Mouse (Mus musculus) liver, embryonic 12.5 days (tissue): ENCODE data around the gene 3110018I06Rik. TPM values are rescaled to one million over a fixed set of nuclear protein-coding genes. Genes with fewer than 3 reads are reported as not detected.

Experiments
- ATAC-seq: fragments of 200-750 bp; cut with Nextera tagmentation; 2 replicates; pipeline ENCODE4 v1.8.0; 2017; ENCODE audit warnings: moderate number of reproducible peaks, mild to moderate bottlenecking, moderate library complexity
- H3K27ac ChIP-seq: fragments of 300-500 bp; sonication (generic); 2 replicates; pipeline ENCODE4 v1.5.1; 2016; ENCODE audit warnings: mild to moderate bottlenecking
- H3K27me3 ChIP-seq: fragments of 300-500 bp; sonication (generic); replicated peaks from 2 replicates; pipeline ENCODE4 v1.6.1; 2016; ENCODE audit warnings: mild to moderate bottlenecking, moderate library complexity
- H3K36me3 ChIP-seq: fragments of 300-500 bp; sonication (generic); 2 replicates; pipeline ENCODE4 v1.6.1; 2016; ENCODE audit warnings: mild to moderate bottlenecking, moderate library complexity
- H3K4me1 ChIP-seq: fragments of 300-500 bp; sonication (generic); 2 replicates; pipeline ENCODE4 v1.6.1; 2016
- H3K4me2 ChIP-seq: fragments of 300-500 bp; sonication (generic); 2 replicates; pipeline ENCODE4 v1.6.1; 2016; ENCODE audit warnings: mild to moderate bottlenecking, moderate library complexity
- H3K4me3 ChIP-seq: fragments of 300-500 bp; sonication (generic); 2 replicates; pipeline ENCODE4 v1.5.1; 2016; ENCODE audit warnings: mild to moderate bottlenecking, moderate library complexity
- H3K9ac ChIP-seq: fragments of 300-500 bp; sonication (generic); 2 replicates; pipeline ENCODE4 v1.6.1; 2016; ENCODE audit warnings: mild to moderate bottlenecking, moderate library complexity
- H3K9me3 ChIP-seq: fragments of 300-500 bp; sonication (generic); replicated peaks from 2 replicates; pipeline ENCODE4 v1.6.1; 2016; ENCODE audit warnings: mild to moderate bottlenecking, moderate library complexity
- WGBS: fragments of 180-500 bp; shearing (Covaris S2); methylation state at CpG from one replicate; pipeline ENCODE4 v1.1.7; 2016; ENCODE audit not compliant: insufficient replicate concordance; 5-methylcytosine and 5-hydroxymethylcytosine counted together
- polyA plus RNA-seq: library from polyadenylated mRNA; unstranded; fragments of >200 nt; fragmentation: Nextera tagmentation; extraction: Ambion mirVana; gene quantifications from 2 replicates; pipeline ENCODE4 v1.2.1, GENCODE M21; 2016

3110018I06Rik gene
- polyA plus RNA-seq, 1 experiment from 2014 or later = not detected

DNA sequence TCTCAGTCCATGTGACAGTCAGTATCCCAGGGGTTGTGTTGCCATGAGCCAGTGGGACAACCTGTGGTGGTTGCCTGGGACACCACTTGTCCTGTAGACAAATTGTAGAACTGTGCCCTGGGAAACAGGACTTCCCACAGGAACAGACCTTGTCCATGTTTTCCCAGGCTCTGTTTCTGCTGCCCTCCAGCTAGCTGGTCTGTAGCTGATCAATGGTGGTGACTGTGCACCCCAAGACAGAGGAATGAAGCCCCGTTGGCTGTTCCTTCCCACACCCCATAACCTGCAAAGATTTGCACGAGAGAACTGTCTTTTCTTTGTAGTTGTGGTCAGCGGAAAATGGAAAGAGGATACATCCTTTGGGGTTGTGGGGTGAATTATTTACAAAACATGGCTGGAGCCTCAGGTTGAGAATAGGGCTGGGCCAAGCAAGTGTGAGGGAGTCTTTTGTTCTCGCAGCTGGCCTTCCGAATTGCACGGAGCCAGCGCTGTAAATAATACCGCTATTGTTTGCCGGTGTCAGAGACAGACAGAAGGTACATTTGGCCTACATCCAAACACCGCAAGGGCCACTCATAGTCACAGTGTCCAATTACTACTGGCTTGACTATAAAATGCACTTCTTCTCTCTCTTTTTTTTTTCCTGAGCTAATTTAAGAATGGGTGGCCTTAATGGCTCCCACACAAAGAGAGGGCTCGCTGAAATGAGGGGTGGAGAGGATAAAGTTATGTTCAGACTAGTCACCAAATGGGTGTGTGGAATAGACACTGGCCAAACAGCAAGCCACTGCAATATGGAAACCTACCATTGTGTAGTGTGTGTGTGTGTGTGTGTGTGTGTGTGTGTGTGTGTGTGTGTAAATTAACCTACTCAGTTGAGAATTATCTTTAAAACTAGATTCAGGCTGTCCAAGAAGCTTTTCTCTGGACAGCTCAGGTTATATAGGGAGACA, 28.1 kb downstream of the 3110018I06Rik start:
- ATAC-seq = no peak
- WGBS = 73% methylated on average over 11 of the region's 11 CpGs
- H3K4me1 ChIP-seq = no peaks in the 10 kb centered on the region
- H3K27ac ChIP-seq = no peak overlapping the region
- no peaks in the 10 kb centered on the region for H3K36me3 ChIP-seq
- H3K9me3 ChIP-seq = no peaks in the 10 kb centered on the region
- H3K4me2 ChIP-seq = no peak overlapping the region
- H3K27me3 ChIP-seq = no peaks in the 10 kb centered on the region
- no peak overlapping the region for H3K9ac ChIP-seq
- no peak overlapping the region for H3K4me3 ChIP-seq

GRCm38 (mm10) chr12:107520941-107521340, 32.5 kb downstream of the 3110018I06Rik start:
- no peak overlapping the region for H3K27ac ChIP-seq
- H3K27me3 ChIP-seq = no peaks in the 10 kb centered on the region
- H3K36me3 ChIP-seq = no peaks in the 10 kb centered on the region
- no peak for ATAC-seq
- no peak overlapping the region for H3K9ac ChIP-seq
- no peak overlapping the region for H3K4me2 ChIP-seq
- no peaks in the 10 kb centered on the region for H3K9me3 ChIP-seq
- no peak overlapping the region for H3K4me3 ChIP-seq
- H3K4me1 ChIP-seq = no peaks in the 10 kb centered on the region
- WGBS = 67% methylated on average over 3 of the region's 3 CpGs

DNA sequence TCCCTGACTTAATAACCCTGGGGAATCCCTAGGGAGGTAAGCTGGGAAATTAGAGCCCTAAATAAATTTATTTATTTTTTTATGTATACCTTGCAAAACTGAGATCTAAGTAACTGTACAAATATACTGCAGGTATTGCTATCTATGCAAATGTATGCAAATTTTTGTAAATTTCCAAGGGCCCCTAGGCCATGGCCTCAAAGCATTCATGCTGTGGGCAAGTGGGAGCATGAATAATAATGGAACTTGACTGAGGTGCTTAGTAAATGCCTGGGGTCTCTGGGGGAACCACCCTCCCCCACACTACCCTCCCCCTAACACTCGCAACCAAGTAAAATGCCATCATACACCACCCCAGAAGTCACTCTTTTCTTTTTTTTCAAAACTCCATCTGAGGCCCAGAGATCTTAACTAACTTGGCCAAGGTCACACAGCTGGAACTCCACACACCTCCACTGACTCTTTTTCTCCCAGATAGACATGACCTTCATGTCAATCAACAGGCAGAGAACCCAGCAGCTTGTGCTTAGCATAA, 40.0 kb downstream of the 3110018I06Rik start:
- H3K4me1 ChIP-seq = no peaks in the 10 kb centered on the region
- no peaks in the 10 kb centered on the region for H3K36me3 ChIP-seq
- 47% methylated on average over 1 of the region's 1 CpGs for WGBS
- H3K27ac ChIP-seq = no peak overlapping the region
- H3K9ac ChIP-seq = no peak overlapping the region
- no peaks in the 10 kb centered on the region for H3K9me3 ChIP-seq
- no peak overlapping the region for H3K4me2 ChIP-seq
- no peak overlapping the region for H3K4me3 ChIP-seq
- ATAC-seq = no peak
- H3K27me3 ChIP-seq = no peaks in the 10 kb centered on the region

DNA sequence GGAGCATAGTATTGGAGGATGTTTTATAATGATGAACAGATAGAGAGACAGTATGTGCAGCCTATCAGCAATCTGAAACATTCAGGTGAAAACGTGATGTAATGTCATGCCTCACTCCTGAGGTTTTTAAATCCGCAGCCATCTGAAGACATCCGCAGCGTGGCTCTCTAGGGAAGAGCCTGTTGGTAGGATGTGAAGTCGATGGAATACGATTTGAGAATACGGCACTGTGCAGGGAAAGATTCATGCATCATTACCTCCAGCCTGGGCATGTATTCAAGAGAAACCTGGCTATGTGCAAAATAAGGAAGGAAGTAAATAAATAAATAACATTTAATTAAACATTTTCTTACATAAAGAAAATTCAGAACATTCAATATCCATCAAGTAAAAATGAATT, 44.4 kb downstream of the 3110018I06Rik start:
- Histone ChIP-seq H3K27ac (no peak overlapping the region), H3K27me3 (no peaks in the 10 kb centered on the region), H3K36me3 (no peaks in the 10 kb centered on the region), H3K9me3 (no peaks in the 10 kb centered on the region), H3K4me1 (no peaks in the 10 kb centered on the region), H3K4me3 (no peak overlapping the region), H3K9ac (no peak overlapping the region), H3K4me2 (no peak overlapping the region)
- WGBS = 82% methylated on average over 7 of the region's 7 CpGs
- no peak for ATAC-seq
